Mouse (Mus musculus) ES-E14 (cell line): ENCODE measurements at regions not wholly inside any gene's neighbourhood (a gene's known extent, or its start where the extent isn't known, plus 50 kb on each side); places are given as distances from the start of the nearest gene placed in this dataset.

ENCODE experiments used
- DNase-seq: peaks from one replicate; pipeline ENCODE4 v3.0.0-alpha.2; 2013; ENCODE audit warnings: low read depth, low spot score
- H3K27ac ChIP-seq: 2 replicates; pipeline ENCODE4 v1.5.1; 2012; ENCODE audit warnings: low read depth, mild to moderate bottlenecking, low read length, moderate library complexity, mixed read lengths; ENCODE audit not compliant: poor library complexity, insufficient read depth, severe bottlenecking
- H3K36me3 ChIP-seq: 2 replicates; pipeline ENCODE4 v1.6.1; 2012; ENCODE audit warnings: mild to moderate bottlenecking, low read length, moderate library complexity, mixed read lengths; ENCODE audit not compliant: control insufficient read depth, poor library complexity, insufficient read depth, severe bottlenecking
- H3K4me1 ChIP-seq, 2 experiments: fragments of 150-350 bp in 1 of 2; sonication (generic) in 1 of 2; 2 replicates each; pipeline ENCODE4 v1.6.1; 2012; ENCODE audit warnings: low read length in 2 of 2, mild to moderate bottlenecking in 1 of 2, mixed read lengths in 1 of 2; ENCODE audit not compliant: control insufficient read depth in 2 of 2, insufficient read depth in 2 of 2, poor library complexity in 1 of 2
- H3K4me3 ChIP-seq, 2 experiments: fragments of 150-350 bp in 1 of 2; sonication (generic) in 1 of 2; 2 replicates each; pipeline ENCODE4 v1.5.1; 2012; ENCODE audit warnings: low read length in 2 of 2, low read depth in 1 of 2, mild to moderate bottlenecking in 1 of 2, mixed read lengths in 1 of 2; ENCODE audit not compliant: insufficient read depth in 1 of 2, poor library complexity in 1 of 2, severe bottlenecking in 1 of 2
- H3K9ac ChIP-seq: 2 replicates; pipeline ENCODE4 v1.6.1; 2012; ENCODE audit warnings: low read depth, mild to moderate bottlenecking, low read length, mixed read lengths; ENCODE audit not compliant: poor library complexity, insufficient read depth, severe bottlenecking
- H3K9me3 ChIP-seq: fragments of 150-350 bp; sonication (generic); 2 replicates; pipeline ENCODE4 v1.6.1; 2012; ENCODE audit warnings: low read depth, mild to moderate bottlenecking, low read length; ENCODE audit not compliant: control insufficient read depth, insufficient read depth
- CHD2 ChIP-seq: IDR thresholded peaks from 2 replicates; pipeline ENCODE4 v1.6.1; 2014; ENCODE audit warnings: mild to moderate bottlenecking, low read depth, low read length, inconsistent platforms
- HCFC1 ChIP-seq: IDR thresholded peaks from 2 replicates; pipeline ENCODE4 v1.6.1; 2012; ENCODE audit warnings: low read length, inconsistent platforms, borderline replicate concordance; ENCODE audit not compliant: insufficient read depth
- MAFK ChIP-seq: IDR thresholded peaks from 2 replicates; pipeline ENCODE4 v1.6.1; 2014; ENCODE audit warnings: mild to moderate bottlenecking, low read depth, low read length, inconsistent platforms; ENCODE audit not compliant: insufficient read depth
- ZC3H11A ChIP-seq: IDR thresholded peaks from 2 replicates; pipeline ENCODE4 v1.6.1; 2012; ENCODE audit warnings: low read depth, mild to moderate bottlenecking, inconsistent platforms, low read length, borderline replicate concordance
- ZNF384 ChIP-seq: IDR thresholded peaks from 2 replicates; pipeline ENCODE4 v1.6.1; 2012; ENCODE audit warnings: low read depth, low read length, inconsistent platforms
- in situ Hi-C, 2 experiments: fragments of 600-800 bp; cut with MboI; formaldehyde crosslinking; loops; one replicate each; pipeline ENCODE4 v1.15.1; 2025; ENCODE audit warnings: low sequenced_read_pairs in 2 of 2, inconsistent platforms in 1 of 2; ENCODE audit not compliant: unreplicated experiment in 2 of 2

DNA sequence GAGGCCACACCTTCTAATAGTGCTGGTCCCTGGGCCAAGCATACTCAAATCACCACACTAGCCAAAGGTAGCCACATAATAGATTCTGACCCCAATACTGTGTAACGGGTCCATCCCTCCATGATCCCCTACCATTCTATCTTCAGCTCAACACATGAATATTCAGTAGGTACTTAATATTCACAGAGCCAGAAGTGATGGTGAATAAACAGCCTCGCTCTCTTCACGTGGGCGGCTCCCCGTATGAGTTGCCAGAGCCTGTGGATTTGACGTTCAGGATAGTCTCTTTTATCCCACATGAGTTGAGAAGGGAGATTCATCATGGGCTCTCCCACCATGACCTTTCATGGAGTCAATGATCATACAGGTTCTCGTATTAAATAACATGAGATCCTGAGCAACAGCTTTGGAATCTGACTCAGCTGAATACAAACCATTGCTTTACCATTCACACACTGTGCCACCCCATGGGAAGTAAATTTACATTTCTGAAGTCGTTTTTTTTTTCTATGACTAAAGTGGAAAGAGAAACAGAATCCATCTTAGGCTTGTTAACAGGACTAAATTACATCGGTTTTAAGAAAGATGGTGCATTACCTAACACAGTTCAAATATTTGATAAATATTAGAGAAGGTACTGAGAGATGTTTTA, 297.4 kb downstream of the Mat2b start:
- DNase-seq, result no peak
- in situ Hi-C loops, result no loop called here
- no peak overlapping the region for H3K4me3 ChIP-seq
- no peaks in the 10 kb centered on the region for H3K36me3 ChIP-seq
- TF ChIP-seq ZNF384, result no peak
- TF ChIP-seq HCFC1, result no peak
- TF ChIP-seq ZC3H11A, result no peak
- TF ChIP-seq CHD2, result no peak
- TF ChIP-seq MAFK, result no peak
- no peak overlapping the region for H3K9ac ChIP-seq
- H3K27ac ChIP-seq, result no peak overlapping the region
- H3K4me1 ChIP-seq, result no peaks in the 10 kb centered on the region
- no peaks in the 10 kb centered on the region for H3K9me3 ChIP-seq

DNA sequence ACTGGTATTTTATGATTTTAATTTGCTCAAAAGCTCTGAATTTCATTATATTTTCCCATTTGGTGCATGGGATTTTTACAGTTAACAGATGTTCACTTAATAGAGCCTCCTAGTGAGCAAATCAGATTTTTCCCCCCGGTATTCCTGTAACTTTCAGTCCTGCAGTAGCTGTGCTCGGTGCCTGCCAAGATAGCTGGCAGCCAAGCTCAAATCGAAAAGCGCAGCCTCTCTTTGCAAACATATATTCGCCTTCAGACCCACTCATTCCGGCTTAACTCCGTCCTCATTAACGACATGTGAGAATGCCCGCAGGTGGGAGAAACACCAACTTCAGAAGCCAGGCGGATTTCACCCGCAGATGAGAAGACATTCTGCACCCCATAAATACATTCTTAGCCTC, 299.7 kb downstream of the Mat2b start:
- H3K27ac ChIP-seq, result no peak overlapping the region
- no peak overlapping the region for H3K9ac ChIP-seq
- TF ChIP-seq ZNF384 (no peak), HCFC1 (no peak), MAFK (no peak), CHD2 (no peak), ZC3H11A (no peak)
- H3K4me3 ChIP-seq, result no peak overlapping the region
- no peaks in the 10 kb centered on the region for H3K36me3 ChIP-seq
- H3K9me3 ChIP-seq, result no peaks in the 10 kb centered on the region
- H3K4me1 ChIP-seq, result no peaks in the 10 kb centered on the region
- in situ Hi-C loops, result no loop called here
- DNase-seq, result no peak

DNA sequence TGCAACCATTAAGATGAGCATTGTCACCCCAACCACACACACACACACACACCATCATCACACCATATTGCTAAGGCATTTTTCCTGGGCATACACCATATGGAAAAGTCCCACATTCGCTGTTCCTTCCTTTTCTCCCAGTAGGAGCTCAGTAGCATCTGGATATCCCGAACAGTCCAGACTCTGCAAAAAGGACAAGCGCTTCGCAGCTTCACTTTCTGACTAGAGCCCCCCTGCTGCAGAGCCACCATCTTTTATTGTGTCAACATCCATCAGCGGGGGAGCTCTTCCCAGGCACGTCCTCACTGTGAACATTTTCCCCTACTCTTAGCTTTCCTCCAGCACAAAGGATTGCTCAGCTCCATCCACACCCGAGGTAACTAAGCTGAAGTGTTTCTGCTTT, 300.1 kb downstream of the Mat2b start:
- TF ChIP-seq CHD2 (no peak), ZC3H11A (no peak), MAFK (no peak)
- no peak for DNase-seq
- H3K36me3 ChIP-seq, result no peaks in the 10 kb centered on the region
- in situ Hi-C loops, result no loop called here
- H3K4me1 ChIP-seq, result no peaks in the 10 kb centered on the region
- H3K27ac ChIP-seq, result no peak overlapping the region
- no peak overlapping the region for H3K9ac ChIP-seq
- H3K4me3 ChIP-seq, result no peak overlapping the region
- H3K9me3 ChIP-seq, result no peaks in the 10 kb centered on the region

DNA sequence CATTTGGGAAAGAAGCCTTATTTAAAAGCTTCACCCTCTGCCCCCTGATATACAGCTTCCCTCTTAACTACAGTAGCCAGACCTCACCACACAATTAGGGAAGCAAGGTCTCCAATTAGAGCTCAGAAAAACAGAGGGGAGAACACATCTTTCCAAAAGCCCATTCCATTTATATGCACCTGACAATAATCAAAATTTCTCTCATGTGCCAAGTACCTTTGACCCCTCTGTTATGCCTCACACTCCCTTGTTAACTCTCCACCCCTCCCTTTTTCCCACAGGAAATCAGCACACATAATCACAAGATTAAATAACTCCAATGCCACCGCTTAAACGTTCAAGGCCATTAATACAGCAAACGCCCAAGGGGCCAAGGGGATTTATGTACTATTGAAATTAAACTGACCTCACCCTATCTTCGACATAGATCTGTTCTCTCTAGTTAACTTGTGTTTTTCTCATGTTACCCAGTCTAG, 300.7 kb downstream of the Mat2b start:
- Histone ChIP-seq H3K27ac (no peak overlapping the region), H3K4me1 (no peaks in the 10 kb centered on the region), H3K4me3 (no peak overlapping the region), H3K9me3 (no peaks in the 10 kb centered on the region), H3K9ac (no peak overlapping the region), H3K36me3 (no peaks in the 10 kb centered on the region)
- TF ChIP-seq ZNF384, result no peak
- TF ChIP-seq MAFK, result no peak
- TF ChIP-seq CHD2, result no peak
- no peak for TF ChIP-seq HCFC1
- no peak for DNase-seq
- in situ Hi-C loops, result no loop called here

DNA sequence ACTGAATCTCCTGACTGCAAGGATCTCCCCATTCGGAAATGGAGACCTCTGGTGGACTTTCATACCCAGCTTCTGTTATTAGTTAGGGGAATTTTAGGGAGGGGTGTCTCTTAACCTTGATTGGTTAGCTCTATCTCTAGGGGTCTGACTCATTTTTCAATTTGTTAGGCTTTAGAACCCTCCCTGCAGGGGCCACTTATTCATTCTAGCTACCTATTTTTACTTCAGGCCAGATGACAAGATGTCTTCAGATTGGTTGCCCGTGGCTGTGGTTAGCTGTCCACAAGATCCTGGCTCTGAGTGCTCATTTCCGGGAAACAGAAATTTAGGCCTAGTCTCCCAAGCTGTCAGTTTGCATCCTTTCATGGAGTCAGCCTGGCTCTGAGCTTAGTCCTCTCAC, 314.3 kb downstream of the Mat2b start:
- no peak for TF ChIP-seq ZNF384
- Histone ChIP-seq H3K4me1 (no peaks in the 10 kb centered on the region), H3K4me3 (no peak overlapping the region), H3K36me3 (no peaks in the 10 kb centered on the region), H3K9me3 (no peaks in the 10 kb centered on the region), H3K9ac (no peak overlapping the region), H3K27ac (no peak overlapping the region)
- in situ Hi-C loops, result no loop called here
- no peak for DNase-seq
